Mouse (Mus musculus): Measurements from ENCODE around the gene Lmbr1l. TPM values are rescaled to one million over a fixed set of nuclear protein-coding genes. Genes with fewer than 3 reads are reported as not detected.
A peak's percentile ranks its signal among the peaks of the same experiment; 100 is the strongest.
"Not testable (repeated sequence)": the region's sequence is repeated elsewhere in the genome, so short reads cannot be mapped to it uniquely, and the experiment has no call there.

Lmbr1l gene
- total RNA-seq, 2 experiments from 2014 or later: 15.4 to 16.1 TPM

GRCm38 (mm10) chr15:98941539-98941938, 23.5 kb upstream of the Lmbr1l start:
- intact Hi-C loops (cut with DNase I): no loop called here
- DNase-seq: no peak

DNA sequence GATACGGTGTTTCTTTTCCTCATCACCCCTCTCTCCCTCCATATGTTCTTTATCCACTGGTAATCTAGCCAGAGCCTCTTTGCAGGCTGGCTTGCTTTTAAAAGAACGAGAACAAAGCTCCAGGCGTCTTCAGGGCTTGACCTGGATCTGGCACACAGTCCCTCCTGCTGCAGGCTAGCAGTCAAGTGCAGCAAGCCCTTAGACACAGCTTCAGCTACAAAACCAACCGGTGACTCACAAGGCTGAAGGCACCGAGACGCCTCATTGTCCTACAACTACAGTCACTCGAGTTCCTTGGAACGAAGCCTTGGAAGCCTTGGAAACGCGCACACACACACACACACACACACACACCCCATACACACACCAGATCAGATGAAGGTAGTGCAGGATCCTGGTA, 22.8 kb upstream of the Lmbr1l start:
- intact Hi-C loops (cut with DNase I): no loop called here
- DNase-seq: no peak

- DNase-seq: peak; percentile 92 to 94
- intact Hi-C loops (cut with DNase I): loop anchor here (1.0 to 2.0 kb wide), 3 partner anchors 18 to 59 kb away; partner anchors contain the start of genes Gm49450 and Tuba1a
These were observed 16.3 kb upstream of the Lmbr1l start, which contains the start of gene Tuba1b for GRCm38 (mm10) chr15:98934217-98934839. Gene Tuba1b (minus strand): TSS chr15:98934565.

GRCm38 (mm10) chr15:98933833-98934216, 15.8 kb upstream of the Lmbr1l start:
- peak; percentile 96 to 97 for DNase-seq
- intact Hi-C loops (cut with DNase I): loop anchor here (1.0 to 2.0 kb wide), 3 partner anchors 19 to 59 kb away; partner anchors contain the start of genes Gm49450 and Tuba1a

- intact Hi-C loops (cut with DNase I): not testable (repeated sequence)
- peak; percentile 39 to 41 for DNase-seq
These were observed 15.1 kb upstream of the Lmbr1l start for GRCm38 (mm10) chr15:98933004-98933671.

GRCm38 (mm10) chr15:98930998-98931397, 13.0 kb upstream of the Lmbr1l start:
- intact Hi-C loops (cut with DNase I): no loop called here
- DNase-seq: no peak

DNA sequence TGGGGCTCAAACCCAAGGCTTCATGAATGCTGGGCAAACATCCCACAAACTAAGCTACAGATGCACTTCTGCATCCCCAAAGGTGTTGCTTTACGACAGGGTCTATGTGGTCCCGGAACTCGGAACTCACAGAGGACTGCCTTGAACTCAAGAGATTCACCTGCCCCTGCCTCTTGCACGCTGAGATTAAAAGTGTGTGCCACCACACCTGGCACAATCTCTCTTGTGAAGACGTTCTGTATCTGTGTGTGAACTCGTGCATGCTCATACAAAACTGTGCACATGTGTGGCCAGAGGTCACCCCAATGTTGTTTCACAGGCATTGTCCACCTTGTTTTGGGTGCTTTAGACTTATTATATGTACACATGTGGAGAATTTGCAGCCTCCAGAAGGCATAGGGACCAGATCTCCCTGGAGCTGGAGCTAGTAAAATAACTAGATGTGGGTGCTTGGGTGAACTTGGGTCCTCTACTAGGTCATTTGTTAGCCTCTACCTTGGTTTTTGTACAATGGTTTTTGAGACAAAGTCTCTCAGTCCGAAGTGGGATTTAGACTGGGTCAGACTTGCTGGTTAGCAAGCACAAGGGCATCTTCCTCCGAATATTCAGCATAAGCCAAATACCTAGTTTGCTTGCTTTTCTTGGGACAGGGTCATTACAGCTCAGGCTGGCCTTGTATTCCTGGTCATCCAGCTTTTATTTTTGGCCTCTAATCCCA, 12.1 kb upstream of the Lmbr1l start:
- intact Hi-C loops (cut with DNase I): no loop called here
- DNase-seq: no peak

GRCm38 (mm10) chr15:98928598-98929240, 10.7 kb upstream of the Lmbr1l start:
- intact Hi-C loops (cut with DNase I): loop anchor here (1.0 to 5.0 kb wide), 3 partner anchors 36 to 66 kb away; no protein-coding TSS in a partner anchor
- DNase-seq: peak; percentile 85 to 86

DNA sequence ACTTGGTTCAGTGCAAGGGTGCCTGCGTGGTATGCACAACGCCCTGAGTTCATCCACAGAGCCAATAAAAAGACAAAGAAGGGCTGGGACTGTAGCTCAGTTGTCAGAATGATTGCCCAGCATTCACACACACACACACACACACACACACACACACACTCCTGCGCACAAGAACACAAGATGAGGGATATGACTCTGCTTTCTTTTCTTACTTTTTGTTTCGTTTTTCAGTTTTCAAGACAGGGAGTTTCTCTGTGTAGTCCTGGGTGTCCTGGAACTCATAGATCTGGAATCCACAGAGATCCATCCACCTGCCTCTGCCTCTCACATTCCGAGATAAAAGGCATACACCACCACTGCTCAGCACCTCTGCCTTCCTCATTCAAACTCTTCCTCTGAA, 9.5 kb upstream of the Lmbr1l start:
- intact Hi-C loops (cut with DNase I): loop anchor here (5.0 kb wide), 1 partner anchor 50 kb away; no protein-coding TSS in a partner anchor
- no peak for DNase-seq

DNA sequence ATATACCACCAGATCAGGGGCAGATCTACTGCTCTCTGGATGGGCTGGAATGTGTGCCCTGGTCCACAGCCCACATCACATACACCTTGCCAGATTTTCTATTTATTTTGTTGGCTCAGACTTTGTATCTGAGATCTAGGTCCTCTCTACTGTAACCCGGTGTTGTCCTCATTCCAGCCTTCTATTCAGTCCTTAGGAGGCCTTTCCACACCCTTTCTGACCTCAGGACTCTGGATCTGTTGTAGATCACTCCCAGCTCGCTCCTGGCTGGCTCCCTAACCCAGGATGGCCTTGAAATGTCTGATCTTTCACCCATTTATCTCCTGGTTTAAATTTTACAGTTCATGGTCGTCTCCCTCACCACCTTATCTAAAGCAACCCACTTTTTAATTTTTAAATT, 6.7 kb upstream of the Lmbr1l start:
- DNase-seq: no peak
- intact Hi-C loops (cut with DNase I): loop anchor here (5.0 kb wide), 1 partner anchor 47 kb away; no protein-coding TSS in a partner anchor

DNA sequence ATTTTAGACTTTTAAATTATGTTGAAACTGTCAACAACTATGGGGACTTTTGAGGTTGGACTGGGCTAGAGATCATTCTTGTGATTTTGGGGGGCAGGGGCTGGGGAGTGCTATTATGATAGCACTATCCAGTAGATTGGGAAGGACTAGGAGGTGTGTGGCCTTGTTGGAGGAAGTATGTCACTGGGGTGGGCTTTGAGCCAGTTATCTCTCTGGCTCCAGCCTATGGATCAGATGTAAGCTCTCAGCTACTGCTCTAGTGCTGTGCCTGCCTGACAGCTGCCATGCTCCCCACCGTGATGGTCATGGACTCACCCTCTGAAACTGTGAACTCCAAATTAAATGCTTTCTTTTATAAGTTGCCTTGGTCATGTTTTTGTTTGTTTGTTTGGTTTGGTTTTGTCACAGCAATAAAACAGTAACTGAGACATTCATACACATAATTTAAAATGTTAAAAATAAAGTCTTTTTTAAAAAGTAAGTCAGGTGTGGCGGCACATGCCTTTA, 5.1 kb upstream of the Lmbr1l start:
- no peak for DNase-seq
- intact Hi-C loops (cut with DNase I): no loop called here

- no peak for DNase-seq
- intact Hi-C loops (cut with DNase I): no loop called here
These were observed 4.5 kb upstream of the Lmbr1l start for GRCm38 (mm10) chr15:98922581-98922980.

- no peak for DNase-seq
- intact Hi-C loops (cut with DNase I): no loop called here
These were observed 3.5 kb upstream of the Lmbr1l start for GRCm38 (mm10) chr15:98921510-98921909.

DNA sequence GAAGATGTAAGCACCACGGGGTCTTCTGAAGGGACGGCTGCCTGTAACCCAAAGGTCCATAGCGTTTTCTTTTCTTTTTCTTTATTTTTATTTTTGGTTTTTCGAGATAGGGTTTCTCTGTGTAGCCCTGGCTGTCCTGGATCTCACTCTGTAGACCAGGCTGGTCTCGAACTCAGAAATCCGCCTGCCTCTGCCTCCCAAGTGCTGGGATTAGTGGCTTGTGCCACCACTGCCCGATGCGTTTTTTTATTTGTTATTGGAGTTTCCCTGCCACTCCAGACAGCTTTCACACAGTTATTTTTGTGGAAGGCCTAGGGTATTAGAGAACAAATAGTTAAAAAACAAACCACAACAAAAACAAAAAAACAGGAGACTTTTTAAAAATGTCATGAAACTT, 466 bp upstream of the Lmbr1l start:
- not testable (repeated sequence) for DNase-seq
- intact Hi-C loops (cut with DNase I): loop anchor here (5.0 kb wide), 1 partner anchor 36 kb away; no protein-coding TSS in a partner anchor

GRCm38 (mm10) chr15:98917091-98917490, 940 bp downstream of the Lmbr1l start:
- peak; percentile 38 to 60 for DNase-seq
- intact Hi-C loops (cut with DNase I): loop anchor here (2.0 to 5.0 kb wide), 2 partner anchors 20 to 35 kb away; no protein-coding TSS in a partner anchor

DNA sequence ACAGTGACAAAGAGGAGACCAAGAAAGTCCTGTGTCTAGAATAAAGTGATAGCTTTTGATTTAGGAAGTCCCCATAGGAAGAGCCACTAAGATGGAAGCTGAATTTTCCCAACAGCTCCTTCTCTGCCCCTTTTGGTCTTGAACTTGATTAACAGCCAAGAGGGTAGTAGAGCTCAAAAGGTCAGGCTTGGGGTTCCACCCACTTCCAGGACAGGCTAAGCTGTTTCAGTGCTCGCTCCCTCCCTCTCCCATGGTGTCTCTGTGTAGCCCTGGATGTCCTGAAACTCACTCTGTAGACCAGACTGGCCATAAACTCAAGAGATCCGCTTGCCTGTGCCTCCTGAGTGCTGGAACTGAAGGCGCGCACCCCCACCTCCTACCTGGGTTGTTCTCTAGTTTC, 2.0 kb downstream of the Lmbr1l start:
- no peak for DNase-seq
- intact Hi-C loops (cut with DNase I): loop anchor here (2.0 to 5.0 kb wide), 2 partner anchors 19 to 34 kb away; no protein-coding TSS in a partner anchor

DNA sequence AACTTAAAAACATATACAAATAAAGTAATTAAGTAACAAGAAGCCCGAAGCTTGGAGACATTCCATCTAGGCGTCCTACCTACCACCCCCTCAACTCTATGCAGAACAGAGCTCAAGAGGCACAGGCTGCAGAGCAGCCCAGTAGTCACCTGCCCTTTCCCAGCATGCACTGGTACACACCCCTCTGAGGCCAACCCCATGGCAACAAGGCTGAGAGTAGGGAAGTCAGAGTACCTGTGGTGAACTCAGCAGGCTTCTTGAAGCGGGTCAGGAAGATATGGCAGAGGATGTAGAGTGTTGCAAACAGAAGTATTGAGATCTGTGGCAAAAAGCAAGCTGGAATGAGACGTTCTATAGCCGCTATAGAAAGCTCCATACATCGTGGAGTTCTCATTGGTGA, 3.1 kb downstream of the Lmbr1l start:
- no peak for DNase-seq
- intact Hi-C loops (cut with DNase I): loop anchor here (5.0 kb wide), 1 partner anchor 33 kb away; no protein-coding TSS in a partner anchor

DNA sequence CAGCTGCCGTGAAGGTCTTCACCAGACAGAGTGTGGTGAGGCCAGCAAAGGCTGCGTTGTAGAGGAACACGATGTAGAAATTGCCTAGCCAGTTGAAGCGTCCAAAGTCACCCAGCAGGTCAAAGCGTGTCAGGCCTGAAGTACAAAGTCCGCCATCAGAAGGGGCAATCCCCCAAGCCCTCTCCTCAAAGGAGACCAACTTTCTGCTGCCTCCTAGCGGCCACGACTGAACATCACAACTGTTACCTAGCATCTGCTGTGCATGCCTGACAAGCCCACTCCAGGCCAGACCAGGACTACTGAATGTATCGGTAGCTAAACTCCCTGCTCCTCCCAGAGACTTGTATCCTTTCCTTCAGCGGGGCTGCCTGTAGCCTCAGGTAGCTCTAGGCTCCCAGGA, 13.3 kb downstream of the Lmbr1l start:
- intact Hi-C loops (cut with DNase I): no loop called here
- peak; percentile 25 to 56 for DNase-seq

GRCm38 (mm10) chr15:98902600-98902999, 15.4 kb downstream of the Lmbr1l start:
- intact Hi-C loops (cut with DNase I): no loop called here

DNA sequence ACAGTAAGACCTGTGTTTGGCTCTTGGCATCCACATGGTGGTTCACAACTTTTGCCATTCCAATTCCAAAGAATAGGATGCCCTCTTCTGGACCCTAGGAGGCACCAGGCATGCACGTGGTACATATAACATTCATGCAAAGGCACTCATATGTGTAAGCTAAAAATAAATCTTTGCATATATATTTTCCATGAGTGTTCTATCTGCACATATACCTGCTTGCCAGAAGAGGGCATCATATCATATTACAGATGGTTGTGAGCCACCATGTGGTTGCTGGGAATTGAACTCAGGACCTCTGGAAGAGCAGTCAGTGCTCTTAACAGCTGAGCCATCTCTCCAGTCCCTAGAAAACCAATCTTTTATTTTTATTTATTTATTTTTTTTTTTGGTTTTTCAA, 16.5 kb downstream of the Lmbr1l start:
- intact Hi-C loops (cut with DNase I): no loop called here
- no peak for DNase-seq

More at GRCm38 (mm10) chr15:98902600-98902999, 15.4 kb downstream of the Lmbr1l start:
- DNase-seq: no peak
